Mouse (Mus musculus) frontal cortex, postnatal 10 days (tissue): Measurements from ENCODE around the gene Tigd3.

Source experiments
- DNase-seq, 2 experiments: peaks; one replicate each; pipeline ENCODE4 v3.0.0; 2022; ENCODE audit warnings: low spot score in 2 of 2, mixed read lengths in 1 of 2

The Tigd3 gene

DNA sequence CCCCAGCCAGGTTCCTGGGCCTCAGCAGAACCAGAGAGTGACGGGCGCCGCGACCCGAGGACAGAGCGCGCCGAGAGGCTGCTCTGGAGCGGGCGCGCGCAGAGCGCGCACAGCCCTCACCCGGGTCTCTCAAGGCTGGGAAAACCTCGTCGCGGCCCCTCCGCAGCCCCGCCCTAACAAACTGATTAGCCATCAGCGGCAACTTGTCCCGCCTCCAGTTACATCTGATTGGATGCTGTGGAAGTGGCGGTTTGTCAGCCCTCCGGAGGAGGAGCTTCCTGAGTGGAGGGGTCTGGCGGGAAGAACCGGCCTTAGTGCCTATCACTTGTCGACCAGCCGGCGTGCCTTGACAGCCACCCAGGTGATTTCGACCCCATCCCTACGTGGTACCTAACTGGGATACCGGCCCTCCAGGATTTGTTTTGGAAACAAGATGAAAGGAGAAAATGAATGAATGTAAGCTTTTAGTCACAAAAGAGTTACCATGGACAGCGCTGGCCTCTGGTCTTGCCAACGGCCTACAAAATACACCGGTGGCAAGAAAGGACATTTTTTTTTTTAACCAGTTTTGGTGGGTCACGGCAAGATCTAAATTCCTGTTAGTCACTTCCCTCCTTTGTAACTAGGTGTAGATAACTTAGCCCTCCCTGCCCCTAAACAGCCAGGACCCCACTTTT lies at the start of gene Tigd3:
Tigd3 (minus strand) TSS at position 148 of the 677 bp plus-strand sequence.
- peak; percentile 93 to 95 for DNase-seq

DNA sequence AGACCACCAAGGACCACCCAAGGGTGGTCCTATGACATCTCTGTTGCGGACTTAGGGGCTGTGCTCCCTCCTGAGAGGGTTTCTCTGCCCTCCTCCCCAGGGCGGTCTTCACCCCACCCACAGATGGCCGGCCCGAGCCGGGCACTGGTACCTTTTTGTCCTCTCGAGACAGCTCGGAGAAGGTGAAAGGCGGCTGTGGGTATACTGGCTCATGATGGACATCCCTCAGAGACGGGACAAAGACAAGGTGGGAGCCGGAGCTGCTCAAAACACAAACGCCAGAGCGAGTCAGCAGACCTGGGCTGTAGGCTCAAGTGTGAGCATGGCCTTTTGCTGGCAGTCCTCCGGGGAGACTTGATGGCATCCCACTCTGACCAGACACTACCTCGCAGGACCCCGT lies 49.5 kb upstream of the Tigd3 start:
- no peak for DNase-seq

DNA sequence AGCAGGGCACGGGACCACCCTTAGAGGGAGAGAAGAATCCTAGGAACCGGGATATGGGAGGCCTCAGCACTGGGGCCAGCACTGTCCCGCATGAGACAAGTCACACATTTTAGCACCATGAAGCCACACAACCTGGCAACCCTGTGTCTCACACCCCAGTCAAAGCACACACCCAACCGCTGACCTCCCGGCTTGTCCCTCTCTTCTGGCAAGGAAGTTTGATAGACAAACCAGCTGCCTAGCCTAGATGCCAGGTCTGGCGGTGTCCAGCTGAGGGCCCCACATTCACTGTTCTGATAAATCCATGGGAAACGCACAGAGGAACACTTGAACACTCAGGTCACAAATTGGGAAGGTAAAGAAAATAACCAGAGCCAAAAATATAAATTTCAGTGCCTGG lies 48.6 kb upstream of the Tigd3 start:
- DNase-seq: no peak

DNA sequence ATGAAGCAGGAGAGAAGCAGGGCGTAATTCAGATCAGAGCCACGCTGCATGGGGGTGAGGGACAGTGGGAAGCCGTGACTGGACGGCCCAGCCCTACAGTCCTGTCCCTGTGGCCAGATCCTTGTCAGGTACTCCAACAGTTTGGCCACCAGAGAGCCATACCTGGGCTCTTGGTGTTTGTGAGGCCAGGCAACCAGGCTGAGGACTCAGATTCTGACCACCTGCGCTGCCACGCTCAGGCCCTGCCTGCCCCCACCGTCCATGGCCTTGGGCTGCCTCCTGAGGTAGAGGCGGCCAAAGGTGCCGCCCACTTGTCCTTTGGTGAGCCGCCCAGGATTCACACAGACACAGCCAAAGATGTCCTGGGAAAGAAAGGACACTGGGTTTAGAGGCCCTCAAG lies 46.7 kb upstream of the Tigd3 start:
- DNase-seq: no peak

DNA sequence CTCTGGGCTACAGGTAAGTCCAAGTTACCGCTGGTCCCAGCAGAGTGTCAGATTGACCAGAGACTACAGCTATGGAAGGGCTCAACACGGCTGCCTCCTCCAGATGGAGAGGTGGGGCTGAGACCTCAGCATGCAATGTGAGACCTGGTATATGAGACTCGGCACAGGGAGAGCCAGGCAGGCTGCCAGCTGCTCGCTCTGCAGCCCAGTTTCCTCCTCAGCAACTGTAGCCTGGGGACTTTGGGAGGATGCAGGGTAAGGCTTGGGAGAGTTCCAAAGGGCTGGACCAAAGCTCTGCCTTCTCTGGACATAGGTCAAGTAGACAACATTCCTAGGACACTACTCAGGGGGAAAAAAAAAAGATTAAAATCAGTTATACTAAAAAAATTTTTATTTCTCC lies 46.2 kb upstream of the Tigd3 start:
- peak in 1 of 2 experiments; percentile 27 for DNase-seq

DNA sequence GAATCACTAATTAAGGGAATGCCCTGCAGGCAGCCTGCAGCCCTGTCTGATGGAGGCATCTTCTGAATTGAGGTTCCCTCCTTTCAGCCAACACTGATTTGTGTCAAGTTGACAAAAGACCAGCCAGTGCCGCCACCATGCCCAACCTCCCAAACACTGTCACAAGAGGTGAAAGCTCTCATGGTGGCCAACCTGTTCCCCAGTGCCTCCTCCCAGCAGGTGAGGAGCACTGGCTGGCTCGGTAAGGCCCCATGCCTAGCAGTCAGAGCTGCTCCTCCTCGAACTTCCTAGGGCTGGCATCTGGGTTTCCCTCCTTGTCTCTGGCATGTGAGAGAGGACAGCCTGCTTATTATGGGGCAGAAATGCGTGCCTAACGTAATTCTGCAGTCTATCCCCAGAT lies 45.8 kb upstream of the Tigd3 start:
- no peak for DNase-seq

DNA sequence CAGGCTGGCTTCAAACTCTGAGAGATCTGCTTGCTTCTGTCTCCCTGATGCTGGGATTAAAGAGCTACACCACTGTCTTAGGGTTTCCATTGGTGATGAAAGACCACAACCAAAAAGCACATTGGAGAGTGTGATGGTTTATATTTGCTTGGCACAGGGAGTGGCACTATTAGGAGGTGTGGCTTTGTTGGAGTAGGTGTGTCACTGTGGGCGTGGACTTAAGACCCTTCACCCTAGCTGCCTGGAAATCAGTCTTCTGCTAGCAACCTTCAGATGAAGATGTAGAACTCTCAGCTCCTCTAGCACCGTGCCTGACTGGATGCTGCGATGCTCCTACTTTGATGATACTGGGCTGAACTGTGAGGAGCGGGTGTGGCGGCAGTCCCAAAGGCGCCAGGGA lies 44.6 kb upstream of the Tigd3 start:
- no peak for DNase-seq

DNA sequence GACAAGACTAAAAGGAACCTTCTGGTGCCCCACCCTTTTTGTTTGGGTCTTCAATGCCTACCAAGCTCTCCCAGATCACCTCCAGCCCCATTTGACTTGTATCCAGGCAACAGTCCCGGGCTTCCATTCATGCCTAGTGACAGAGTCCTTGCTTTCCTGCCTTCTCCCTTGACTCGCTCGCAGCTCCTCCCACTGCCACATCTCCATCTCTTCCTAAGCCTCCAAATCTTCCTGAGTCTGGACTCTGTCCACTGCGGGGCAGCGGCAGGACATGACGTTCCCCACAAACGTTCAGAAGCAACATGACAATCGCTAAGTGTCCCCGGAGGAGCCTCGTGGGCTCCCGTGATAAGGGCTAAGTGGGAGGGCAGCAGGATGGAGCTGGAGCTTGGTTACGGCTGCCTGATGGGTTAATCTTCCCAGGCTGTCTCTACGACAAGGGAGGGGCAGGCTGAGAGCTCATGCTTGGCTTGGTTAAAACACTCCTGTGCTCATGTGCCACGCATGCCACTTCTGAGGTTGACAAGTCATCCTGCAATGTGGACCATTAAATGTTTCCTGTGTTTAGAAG lies 44.0 kb upstream of the Tigd3 start:
- DNase-seq: no peak

DNA sequence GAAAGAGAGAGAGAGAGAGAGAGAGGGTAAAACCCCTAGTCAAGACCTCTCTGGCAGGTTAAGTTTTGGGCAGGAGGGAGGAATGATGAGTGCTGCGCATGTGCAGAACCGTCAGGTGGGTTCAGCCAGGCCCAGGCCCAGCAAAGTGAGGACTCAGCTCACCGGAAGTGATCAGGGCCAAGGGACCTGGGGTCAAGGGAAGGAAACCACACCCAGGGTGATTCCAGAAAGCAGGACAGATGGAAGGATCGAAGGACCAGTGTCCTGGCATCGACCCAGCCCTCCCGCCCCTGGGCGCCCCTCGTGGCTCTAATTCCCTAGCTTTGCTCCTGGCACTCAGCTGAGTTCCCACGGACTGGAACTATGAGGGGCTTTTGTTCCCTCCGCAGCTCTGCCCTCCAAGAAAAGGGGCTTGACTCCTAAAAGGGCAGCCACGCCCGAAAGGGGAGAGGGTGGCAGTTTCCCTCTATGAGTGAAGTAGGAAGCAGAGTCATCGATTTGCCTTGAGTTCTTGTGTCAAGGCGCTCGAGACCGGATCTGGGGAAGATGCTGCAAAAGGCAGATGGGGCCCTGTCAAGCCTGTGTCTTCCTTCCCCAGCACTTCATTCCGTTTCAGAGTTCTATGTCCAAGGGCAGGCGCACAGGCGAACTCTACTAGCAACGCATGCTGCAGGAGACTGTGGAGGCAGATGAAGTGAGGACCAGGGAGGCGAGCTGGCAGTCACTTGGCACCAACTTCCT lies 43.3 kb upstream of the Tigd3 start:
- no peak for DNase-seq

DNA sequence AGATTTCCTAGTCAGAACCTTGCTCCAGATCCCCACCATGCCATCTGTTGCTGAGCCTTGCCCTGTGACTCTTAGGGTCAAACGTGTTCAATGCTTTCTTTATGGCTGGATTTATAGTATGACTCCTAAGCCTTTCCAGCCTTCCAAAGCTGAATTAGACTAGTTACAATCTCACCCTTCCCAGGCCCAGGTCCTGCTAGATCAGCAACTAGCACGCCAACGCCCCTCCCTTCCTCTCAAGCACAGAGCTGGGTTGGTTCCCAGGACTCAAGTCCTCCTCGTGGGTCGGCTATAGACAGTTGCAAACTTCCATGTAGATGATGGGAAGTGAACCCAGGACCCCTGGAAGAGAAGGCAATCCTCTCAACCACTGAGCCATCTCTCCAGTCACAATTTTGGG lies 41.7 kb upstream of the Tigd3 start:
- no peak for DNase-seq

DNA sequence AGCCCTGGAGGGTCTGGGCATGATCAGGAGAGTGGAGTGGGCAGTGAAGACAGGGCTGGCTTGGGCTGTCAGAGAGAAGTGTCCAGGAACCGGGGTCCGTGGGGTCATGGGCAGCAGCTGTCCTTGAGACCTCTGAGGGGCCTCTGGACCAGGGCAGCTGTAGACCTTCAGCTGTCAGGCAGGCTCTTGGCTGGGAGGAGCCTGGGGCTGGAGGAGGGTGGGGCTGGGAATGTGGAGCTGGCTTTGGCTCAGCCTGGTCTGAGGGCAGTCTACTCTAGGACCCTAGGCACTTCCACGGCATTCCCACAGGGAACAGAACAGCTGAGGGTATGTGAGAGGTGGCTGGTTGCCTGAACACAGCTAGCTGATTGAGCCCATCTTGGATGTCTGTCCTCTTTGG lies 41.3 kb upstream of the Tigd3 start:
- DNase-seq: no peak

DNA sequence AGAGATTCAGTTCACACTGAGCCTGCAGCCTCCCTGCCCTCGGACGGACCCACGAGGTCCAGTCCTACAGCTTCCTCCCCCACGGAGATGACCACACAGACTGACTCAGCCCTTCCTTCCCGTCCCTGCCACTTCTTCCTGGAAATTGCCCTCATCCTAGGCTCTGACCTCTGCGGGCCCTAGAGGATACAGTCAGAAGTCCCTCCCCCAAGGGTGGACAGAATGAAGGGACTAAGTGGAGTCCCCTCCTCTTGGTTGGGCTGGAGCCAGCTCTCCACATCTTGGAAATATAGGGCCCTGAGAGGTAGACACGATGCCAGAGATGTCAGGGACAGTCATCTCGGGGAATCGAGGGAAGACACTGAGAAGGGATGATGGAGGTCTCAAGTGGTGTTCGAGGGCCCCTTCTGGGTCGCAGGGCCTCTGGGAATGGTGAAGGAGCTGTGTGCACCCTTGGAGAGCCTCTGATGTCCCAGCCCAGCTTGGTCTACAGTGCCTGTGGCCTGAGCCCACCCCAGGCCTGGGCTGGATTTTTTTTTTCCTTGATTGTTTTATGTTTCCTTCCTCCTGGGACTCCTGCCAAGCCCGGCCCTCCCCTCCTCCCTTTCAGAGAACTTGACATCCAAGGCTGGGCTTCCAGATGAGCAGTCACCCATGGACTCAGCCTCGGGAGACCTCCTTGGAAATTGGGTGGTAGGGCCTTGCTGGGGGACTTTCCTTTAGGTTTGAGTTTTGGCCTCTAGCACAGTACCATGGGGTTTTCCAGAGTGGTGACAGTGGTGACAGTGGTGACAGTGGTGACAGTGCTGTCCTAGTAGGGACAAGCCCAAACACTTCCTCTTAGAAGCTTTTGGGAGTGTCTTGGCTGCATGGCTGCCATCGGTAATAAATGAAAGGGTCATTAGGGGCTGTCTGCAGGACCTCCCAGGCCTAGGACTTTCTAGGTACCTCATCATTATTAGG lies 36.0 kb upstream of the Tigd3 start:
- no peak for DNase-seq

DNA sequence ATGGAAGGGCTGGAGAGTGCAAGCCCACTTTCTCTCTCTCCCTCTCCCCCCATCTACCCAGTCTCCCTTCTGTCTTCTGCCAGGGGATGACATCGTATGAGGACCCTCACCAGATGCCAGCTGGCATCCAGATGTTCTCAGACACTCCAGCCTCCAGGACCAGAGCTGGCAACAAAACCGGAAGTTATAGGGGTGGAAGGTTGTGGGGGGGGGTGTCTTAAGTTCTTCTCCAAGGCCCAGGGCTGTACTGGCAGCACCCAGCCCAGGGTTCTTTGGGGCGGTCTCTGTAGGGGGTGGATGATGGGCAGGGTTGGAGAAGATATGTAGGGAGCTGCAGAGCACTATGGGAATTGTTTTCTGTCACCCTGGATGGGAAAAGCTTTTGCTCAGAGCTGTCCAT lies 34.6 kb upstream of the Tigd3 start:
- no peak for DNase-seq

DNA sequence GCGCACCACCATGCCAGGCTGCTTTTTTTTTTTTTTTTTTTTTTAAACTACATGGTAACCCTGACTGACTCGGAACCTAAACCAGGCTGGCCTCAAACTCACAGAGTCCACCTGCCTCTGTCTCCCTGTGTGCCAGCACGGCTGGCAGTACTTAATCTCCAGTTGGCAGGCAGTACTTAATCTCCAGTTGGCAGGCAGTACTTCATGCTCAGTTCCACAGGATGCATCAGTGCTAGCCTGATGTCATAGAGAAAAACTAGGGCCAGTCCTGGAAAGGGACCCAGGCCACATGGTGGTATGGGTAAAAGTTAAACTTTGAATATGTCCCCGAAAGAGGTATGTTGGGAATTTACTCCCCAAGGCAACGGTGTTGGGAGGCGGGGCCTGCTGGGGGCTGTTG lies 34.2 kb upstream of the Tigd3 start:
- no peak for DNase-seq

DNA sequence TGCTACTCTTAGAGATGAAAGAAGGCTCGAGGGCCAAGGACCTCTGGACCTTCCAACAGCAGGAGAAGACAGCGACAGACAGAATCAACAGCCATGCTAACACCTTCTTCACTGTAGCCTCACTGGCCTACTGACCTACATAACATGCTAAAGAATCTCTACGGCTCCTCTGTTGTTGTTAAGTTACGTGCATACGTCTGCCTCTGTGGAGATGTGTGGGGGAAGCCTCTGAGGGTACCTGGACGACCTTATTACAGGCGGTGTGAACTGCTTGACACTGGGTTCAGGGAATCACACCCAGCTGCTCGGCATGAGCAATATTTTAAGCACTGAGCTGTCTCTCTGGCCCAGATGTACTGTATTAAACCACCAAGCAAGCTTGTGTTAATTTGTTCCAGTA lies 33.6 kb upstream of the Tigd3 start:
- DNase-seq: no peak

DNA sequence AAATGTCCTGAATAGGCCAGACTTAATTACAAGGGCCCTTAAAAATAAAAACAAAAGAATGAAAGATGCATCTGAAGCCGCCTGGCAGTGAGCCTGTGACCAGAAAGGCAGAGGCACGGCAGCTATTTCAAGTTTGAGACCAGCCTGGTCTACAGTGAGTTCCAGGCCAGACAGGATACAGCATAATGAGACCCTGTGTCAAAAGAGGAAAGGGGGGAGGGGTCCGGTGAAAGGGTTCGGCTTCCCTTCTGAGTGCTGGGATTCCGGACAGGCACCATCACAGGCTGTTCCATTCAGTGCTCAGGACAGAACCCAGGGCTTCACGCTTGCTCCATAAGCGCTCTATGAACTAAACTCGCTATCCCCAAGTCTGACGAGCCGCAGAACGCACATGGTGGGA lies 33.1 kb upstream of the Tigd3 start:
- no peak for DNase-seq

DNA sequence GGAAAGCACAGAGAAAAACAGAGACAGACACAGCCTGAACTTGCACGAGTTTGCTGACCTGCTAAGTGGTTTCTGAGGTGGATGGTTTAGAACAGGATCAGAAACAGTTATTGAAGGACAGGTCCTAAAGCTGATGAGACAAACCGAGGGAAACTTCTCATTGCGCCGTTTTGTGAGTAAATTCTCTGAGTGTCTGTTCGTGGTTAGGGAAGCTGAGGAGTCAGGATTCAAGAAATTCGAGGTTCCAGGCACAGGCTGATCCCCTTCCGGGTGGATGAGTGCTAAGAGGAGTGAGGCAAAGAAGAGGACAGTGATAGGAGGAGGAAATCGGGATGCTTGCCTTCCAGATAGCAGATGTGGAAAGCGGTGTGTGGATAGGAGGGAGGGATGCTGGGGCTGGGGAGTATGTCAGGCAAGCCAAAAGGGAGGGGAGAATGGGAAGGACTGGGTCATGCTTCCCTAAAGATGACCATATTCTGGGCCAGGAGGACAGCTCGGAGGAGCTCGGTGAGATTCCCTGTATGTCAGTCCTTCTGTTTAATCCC lies 31.4 kb upstream of the Tigd3 start:
- DNase-seq: no peak

DNA sequence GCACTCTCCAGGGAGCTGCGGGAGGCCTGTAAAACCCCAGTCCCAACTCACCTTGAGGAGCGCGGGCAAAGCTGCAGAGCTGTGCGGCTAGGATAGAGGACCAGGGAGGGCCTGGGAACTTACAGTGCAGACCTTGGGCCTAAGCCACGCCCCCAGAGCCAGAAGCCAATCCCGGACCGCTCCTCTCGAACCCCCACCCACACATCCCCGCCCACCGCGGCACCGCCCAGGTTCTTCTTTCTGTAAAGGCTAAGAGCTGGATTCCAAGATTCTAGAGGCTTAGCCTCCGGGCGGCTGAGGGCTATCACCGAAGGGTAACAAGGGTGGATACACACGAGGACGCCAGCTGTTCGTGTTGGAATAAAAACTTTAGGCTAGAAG lies 30.8 kb upstream of the Tigd3 start, which contains the start of gene Cdc42ep2:
Cdc42ep2 (minus strand) TSS at position 104 of the 381 bp plus-strand sequence.
- DNase-seq: peak; percentile 83 to 90

DNA sequence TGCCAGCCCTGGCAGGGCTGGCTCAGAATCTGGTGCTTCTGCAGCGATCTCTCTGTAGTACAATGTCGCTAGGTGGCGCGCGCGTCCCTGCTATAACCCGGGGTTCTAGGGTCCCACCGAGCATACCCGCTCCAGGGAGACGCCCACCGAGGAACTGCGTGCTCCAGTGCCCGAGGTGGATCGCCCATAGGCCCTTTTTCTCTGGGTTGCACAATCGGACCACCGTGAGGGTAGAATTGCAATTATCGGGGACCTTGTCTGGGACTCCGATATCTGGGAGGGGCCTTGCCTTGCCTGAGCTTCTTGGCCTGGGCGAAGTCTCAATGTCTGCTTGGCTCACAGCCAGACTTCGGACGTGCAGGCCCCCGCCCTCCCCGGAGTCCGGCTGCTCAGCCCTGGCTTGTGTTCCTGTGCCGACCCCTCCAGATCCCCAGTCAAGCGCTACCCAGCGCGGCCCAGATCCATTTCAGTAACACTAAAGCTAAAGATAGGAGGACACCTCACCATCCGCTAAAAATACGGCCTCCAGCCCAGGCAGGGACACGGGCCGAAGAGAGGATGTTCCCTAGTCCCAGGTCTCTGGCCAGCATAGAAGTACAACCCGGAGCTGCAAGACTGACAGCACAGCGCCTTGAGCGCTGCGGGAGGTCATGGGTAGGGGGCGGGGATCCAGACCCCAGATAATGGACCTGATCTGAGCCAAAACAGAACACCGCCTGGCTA lies 30.2 kb upstream of the Tigd3 start:
- DNase-seq: peak; percentile 74 to 89

DNA sequence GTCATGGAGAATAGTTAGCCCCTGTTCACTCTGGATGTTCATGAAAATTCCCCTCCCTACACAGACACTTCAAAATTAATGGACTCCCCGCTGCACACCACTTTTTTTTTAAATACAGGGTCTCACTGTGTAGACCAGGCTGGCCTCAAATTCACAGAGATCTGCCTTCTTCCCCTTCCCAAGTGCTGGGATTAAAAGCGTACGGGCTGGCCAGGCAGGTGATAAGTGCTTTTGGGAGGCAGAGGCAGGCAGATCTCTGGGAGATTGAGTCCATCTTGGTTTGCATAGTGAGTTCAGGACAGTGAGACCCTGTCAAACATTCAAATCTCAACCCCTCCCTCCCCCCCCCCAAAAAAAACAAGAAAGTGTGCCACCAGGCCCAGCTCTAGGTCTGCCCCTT lies 29.0 kb upstream of the Tigd3 start:
- DNase-seq: no peak
